Mouse (Mus musculus): ENCODE results near the gene Lnx2.
A peak's percentile ranks its signal among the peaks of the same experiment; 100 is the strongest.

Lnx2 gene

GRCm38 (mm10) chr5:147052309-147052558, 24.2 kb downstream of the Lnx2 start:
- DNase-seq (ENCODE audit: low read depth, low spot score): no peak

GRCm38 (mm10) chr5:147051500-147052308, 24.7 kb downstream of the Lnx2 start:
- DNase-seq (ENCODE audit: low read depth, low spot score): no peak

GRCm38 (mm10) chr5:147050816-147051499, 25.4 kb downstream of the Lnx2 start:
- DNase-seq (ENCODE audit: low read depth, low spot score): no peak

- no peak for DNase-seq (ENCODE audit: low read depth, low spot score)
Measured at GRCm38 (mm10) chr5:147049544-147050209, 26.7 kb downstream of the Lnx2 start.

GRCm38 (mm10) chr5:147045929-147046328, 30.5 kb downstream of the Lnx2 start:
- DNase-seq (ENCODE audit: low read depth, low spot score): no peak

GRCm38 (mm10) chr5:147045311-147045710, 31.1 kb downstream of the Lnx2 start:
- no peak for DNase-seq (ENCODE audit: low read depth, low spot score)

- DNase-seq (ENCODE audit: low read depth, low spot score): peak; percentile 66
Measured at GRCm38 (mm10) chr5:147043240-147043844, 33.0 kb downstream of the Lnx2 start.

GRCm38 (mm10) chr5:147041965-147042937, 34.1 kb downstream of the Lnx2 start:
- DNase-seq (ENCODE audit: low read depth, low spot score): no peak

- no peak for DNase-seq (ENCODE audit: low read depth, low spot score)
Measured at GRCm38 (mm10) chr5:147039394-147039793, 37.0 kb downstream of the Lnx2 start.

- no peak for DNase-seq (ENCODE audit: low read depth, low spot score)
Measured at GRCm38 (mm10) chr5:147037601-147038000, 38.8 kb downstream of the Lnx2 start.

GRCm38 (mm10) chr5:147036661-147037060, 39.7 kb downstream of the Lnx2 start:
- no peak for DNase-seq (ENCODE audit: low read depth, low spot score)

GRCm38 (mm10) chr5:147036028-147036427, 40.4 kb downstream of the Lnx2 start:
- DNase-seq (ENCODE audit: low read depth, low spot score): no peak

- no peak for DNase-seq (ENCODE audit: low read depth, low spot score)
Measured at GRCm38 (mm10) chr5:147035301-147035700, 41.1 kb downstream of the Lnx2 start.

- no peak for DNase-seq (ENCODE audit: low read depth, low spot score)
Measured at GRCm38 (mm10) chr5:147034283-147034682, 42.1 kb downstream of the Lnx2 start.

GRCm38 (mm10) chr5:147033155-147033554, 43.2 kb downstream of the Lnx2 start:
- no peak for DNase-seq (ENCODE audit: low read depth, low spot score)

GRCm38 (mm10) chr5:147031281-147031680, 45.1 kb downstream of the Lnx2 start:
- no peak for DNase-seq (ENCODE audit: low read depth, low spot score)

- no peak for DNase-seq (ENCODE audit: low read depth, low spot score)
Measured at GRCm38 (mm10) chr5:147024331-147025034, 51.9 kb downstream of the Lnx2 start.

- no peak for DNase-seq (ENCODE audit: low read depth, low spot score)
Measured at GRCm38 (mm10) chr5:147023245-147023970, 53.0 kb downstream of the Lnx2 start.

- DNase-seq (ENCODE audit: low read depth, low spot score): no peak
Measured at GRCm38 (mm10) chr5:147021546-147022265, 54.7 kb downstream of the Lnx2 start.
